Mouse (Mus musculus) heart, adult 11 months (tissue): ENCODE data around the gene Fzd2.

Experiments
- DNase-seq: peaks from one replicate; pipeline ENCODE4 v3.0.0; 2022

Fzd2 gene

DNA sequence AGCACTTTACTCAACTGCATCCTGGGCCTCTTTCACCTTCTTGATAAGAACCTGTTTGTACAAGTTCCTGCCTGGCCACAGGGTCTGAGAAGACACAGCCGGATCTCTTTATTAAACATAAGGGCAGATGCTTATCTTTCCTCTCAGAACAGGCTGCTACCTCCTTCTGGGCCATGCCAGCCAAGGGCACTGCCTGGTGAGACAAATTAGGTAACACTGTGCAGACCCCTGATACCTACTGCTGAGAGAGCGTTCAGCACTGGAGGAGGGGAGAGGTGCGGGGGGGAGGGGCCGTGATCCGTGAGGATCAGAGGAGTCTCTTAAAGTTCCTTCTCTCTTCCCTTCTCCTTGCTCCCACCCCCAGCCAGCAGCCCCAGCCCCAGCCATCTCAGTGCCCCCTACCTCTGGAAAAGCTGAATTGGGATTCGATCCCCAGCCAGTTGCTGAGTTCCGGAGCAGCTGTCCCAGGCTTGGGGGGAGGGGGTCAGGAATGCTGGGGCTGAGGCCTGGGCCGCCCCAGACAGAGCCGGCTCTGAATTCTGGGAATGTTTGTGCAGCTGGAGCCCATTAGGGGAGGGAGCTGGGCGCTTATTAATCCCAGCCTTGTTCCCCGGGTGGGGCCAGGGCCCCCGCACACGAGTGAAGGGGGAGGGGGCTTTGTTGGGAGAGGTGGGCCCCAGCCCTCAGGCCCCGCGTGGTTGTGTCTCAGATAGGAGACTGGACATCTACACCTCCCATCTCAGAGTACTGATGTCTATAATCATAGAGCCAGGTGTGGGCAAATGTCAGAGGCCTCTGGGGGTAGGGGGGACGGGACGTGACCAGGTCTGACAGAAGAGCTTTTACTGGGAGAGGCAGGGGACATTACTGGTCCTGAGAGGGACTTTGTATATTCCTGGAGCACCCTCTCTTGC is 19.9 kb downstream of the Fzd2 start:
- peak; percentile 93 for DNase-seq

DNA sequence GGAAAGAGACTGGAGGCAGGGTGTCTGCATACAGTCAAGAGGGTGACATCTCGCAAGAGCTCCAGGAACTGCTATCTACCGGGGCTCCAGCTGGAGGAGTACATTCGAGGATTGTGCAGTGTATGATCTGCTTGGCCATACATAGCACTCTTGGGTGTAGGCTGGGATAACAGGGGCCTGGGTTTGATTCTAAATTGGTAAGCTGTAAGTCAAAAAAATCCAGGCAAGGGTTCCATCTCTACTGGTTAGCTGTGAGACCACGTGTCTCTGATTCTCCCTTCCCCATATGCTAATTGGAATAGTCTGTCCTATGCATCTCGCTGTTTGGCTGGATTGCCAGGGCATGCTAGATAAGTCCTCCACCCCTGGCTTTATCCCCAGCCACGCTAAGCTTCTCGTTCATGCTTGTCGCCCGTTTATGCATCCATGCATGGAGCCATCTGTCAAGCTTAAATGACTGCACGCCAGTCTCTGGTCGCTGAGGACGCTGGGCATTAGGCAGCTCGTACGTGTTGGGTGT is 20.8 kb downstream of the Fzd2 start:
- DNase-seq: no peak

DNA sequence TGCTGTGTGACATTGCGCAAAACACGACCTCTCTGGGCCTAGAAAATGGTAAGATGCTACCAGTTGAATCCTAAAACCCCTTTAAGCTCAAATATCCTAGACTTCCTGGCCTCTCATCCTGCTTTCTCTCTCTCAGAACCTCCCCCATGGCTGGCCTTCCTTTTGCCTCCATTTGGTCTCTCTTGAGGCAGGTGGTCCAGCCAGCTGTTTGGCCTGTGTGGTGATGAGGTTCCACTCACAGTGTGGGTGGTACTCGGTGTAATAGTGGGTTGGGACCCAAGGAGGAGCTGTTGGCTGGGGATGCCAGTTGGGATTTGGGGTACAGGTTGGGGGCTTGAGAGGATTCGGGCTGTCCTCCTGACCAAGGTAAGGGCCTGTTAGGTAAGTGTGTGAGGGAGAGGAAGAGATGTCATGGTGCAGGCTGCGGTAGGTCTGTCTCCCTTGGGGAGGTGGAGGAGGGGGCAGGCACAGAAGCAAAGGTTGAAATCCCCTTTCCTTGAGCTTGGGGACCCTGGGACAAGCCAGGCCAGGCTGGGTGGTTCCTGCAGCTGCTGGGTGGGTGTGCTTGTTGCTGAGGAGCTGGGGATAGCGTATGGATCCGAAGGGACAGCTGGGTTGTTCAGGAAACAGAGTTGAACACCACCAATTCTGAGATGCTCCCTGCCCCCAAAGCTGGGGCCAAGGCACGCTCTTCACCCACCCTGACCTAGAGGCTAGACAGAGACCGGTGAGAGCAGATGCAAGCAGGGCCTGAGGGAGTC is 23.2 kb downstream of the Fzd2 start:
- DNase-seq: no peak

DNA sequence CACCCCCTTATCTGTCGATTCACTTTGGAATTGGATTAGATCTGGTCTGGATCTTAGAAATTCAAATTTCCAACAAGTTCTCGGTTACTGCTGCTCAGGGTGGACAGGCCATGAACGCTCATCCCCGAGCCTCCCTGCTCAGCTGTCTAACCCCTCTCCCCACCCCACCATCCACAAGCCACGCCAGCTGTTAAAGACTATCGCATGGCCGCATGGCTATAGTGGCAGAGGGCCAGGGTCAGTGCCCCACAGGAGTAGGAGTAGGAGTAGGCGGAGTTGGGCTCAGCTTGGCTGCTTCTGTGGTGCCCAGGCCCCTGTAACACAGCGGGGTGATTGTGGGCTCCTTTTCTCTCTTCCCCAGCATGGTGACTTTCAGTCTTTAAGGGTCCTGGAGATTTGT is 24.3 kb downstream of the Fzd2 start:
- DNase-seq: no peak

DNA sequence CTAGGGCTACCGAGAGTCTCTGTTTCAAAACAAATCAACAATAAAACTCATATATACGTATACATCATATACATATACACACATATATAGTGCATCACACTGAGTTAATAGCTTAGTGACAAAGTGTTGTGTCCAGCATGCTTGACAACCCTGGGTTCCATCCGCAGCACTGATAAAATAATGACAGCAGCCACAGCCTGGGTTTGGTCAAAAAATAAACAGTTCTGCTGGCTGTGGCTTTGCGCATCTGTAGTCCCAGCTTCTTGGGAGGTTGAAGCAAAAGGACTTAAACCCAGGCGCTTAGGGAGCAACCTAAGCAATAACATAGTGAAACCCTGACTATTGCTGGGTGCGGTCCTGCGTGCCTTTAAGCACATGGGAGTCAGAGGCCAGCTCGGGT is 25.2 kb downstream of the Fzd2 start:
- DNase-seq: no peak

DNA sequence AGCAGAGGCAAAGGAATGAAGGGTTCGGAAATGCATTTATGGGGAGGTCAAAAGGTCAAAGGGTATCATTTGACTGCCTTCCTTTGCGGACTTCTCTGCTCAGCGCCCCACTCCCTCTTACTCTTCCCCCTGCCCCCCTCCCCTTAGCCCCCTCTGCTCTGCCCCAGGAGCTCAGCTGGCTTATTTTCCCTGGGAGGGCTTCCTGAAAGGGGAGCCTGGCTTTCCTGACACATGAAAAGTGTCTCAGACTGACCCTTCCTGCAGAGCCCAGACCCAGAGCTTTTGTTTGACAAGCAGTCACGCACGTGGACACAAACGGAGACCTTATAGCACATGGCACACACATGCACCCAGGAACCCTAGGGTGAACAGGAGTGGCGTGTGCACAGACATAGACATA is 26.5 kb downstream of the Fzd2 start:
- no peak for DNase-seq

DNA sequence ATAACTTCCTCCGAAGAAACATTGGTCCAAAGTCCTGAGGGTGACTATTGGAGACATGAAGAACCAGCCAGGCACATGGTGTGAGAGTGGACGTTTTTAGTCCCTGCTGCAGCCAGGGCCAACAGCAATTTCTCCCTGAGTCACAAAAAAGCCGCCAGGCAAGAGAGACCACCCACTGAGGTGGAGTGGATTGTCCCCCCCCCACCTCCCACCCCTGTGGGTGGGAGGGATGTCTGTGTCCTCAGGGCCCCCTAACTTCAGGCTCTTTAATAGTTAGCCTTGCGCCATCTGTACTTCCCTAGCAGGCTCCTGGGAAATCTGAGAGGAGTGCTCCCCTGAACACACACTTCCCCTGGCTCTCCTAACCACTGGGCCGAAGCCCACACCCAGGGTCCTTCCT is 27.0 kb downstream of the Fzd2 start:
- DNase-seq: no peak

DNA sequence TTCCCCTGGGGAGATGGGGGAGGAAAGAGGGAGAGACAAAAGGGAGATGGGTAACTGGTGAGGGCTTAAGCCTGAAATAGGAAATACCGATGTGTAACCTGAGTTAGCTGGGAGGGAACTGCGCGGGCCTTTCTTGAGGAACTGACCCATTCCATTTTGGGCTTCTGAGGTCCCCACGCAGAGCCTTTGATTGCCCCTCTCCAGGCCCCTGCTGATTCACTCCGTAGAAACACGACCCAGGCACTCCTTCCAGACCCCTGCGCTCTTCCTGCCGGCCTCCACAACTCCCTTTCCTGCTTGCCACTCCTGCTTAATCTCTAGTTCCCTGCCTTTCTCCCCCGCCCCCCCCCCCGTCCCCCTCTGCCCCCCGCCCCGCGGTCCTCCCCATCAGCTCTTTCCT is 28.5 kb downstream of the Fzd2 start:
- no peak for DNase-seq

DNA sequence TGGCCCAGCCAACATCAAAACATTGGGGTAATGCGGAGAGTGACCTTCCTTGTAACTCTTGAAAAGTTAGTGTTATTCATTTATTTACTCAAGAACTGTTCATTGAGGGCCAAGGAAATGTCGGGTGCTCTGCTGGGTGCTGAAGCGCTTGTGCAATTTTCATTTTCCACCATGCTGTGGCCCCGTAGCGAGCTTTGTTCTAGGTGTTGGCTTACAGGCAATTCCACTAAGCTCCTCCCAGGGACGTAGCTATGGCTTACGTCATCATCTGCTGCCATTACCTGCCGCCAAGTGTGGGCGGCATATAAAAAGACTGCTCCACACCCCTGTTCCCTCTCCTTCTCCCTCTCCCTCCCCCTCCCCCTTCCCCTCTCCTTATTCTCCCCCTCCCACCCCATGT is 29.2 kb downstream of the Fzd2 start:
- DNase-seq: no peak

DNA sequence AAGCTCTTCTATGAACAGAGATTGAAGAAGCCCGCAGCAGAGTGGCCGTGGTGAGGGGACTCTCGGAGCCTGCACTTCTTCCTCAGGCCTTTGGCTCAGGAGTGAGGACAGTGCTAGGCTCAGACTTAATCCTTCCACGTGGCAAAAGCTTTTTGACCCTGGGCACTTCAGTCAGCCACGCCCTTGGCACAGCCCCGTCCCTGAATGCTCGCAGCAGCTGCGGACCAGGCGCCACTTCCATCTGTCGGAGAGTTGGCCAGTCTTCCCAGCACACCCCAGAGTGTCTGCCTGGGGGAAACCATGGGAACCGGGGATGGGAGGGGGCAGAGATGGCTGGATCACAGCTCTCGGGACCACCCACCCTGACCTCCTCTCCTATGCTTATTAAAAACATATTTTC is 32.7 kb downstream of the Fzd2 start:
- DNase-seq: no peak

DNA sequence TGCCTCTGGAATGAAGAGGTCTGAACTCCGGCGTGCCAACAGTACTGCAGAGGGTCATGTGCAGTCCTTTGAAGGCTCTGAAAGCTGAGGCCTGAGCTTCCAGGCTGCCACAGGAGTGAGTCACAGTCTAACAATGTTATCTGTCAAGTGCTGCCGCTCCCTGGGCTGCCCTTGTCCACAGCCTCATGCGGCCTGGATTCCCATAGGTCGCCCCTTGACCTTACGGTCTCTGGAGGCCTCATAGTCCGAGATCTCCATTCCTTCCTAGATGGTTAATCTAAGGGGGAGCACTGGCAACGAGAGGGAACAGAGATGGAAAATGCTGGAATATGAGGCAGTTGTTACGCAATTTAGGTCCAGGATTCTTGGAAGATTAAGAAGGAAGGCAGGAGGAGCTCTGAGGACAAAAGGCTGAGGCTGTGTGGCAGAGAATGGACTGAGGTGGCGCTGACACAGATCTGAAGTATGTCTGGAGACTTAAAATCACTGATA is 39.7 kb downstream of the Fzd2 start:
- DNase-seq: peak; percentile 96

DNA sequence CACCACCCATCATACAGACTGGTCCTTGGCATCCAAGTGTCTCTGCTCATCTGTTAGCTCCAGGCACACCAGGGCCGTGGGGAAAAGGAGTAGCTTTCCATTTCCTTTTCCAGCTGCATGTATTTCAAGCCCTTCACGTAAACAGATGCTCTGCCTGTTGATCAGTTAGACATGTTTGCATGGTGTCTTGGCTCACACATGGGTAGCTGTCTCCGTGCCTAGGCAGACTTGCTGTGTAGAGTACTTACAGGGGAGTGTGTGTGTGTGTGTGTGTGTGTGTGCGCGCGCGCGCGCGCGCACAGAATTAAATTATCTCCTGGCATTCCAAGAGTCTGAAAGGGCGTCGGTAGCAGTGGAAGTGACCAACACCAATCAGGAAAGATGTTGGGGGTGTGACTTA is 42.0 kb downstream of the Fzd2 start:
- DNase-seq: no peak

DNA sequence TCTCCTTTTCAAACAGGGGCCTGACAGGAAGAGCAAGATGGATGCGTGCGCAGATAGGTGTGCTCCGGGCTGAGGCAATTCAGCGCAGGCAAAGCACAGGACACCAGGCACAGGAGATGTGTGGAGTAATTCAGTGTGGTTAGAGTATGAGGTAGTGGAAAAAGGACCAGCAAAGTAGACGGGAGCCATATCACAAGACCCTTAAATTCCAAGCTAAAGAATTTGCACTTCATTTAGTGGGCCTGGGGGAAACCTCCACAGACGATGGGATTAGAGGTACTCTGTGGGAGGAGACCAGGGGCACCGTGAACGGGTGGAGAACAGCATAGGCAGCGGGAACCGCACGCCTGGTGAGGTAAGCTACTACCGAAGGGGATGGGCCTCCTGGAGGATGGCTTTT is 43.7 kb downstream of the Fzd2 start:
- DNase-seq: peak; percentile 71

DNA sequence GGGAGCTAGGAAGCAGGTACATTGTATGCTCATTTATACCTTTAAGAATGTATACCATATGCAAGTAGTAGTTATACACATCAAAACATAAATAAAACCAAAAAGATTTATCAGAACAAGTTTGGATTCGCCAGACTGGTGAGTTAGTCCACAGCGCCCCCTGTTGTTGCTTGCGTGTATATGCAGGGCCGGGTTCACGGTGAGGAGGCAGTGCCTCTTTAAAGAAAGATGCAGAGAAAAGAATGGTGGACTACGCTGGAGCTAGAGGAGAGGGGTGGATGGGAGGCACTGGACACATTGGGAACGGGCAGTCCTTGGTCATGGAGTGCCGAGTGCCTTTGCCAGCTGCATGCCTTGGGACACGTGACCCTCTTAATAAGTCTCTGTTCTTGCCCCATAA is 47.2 kb downstream of the Fzd2 start:
- peak; percentile 82 for DNase-seq

DNA sequence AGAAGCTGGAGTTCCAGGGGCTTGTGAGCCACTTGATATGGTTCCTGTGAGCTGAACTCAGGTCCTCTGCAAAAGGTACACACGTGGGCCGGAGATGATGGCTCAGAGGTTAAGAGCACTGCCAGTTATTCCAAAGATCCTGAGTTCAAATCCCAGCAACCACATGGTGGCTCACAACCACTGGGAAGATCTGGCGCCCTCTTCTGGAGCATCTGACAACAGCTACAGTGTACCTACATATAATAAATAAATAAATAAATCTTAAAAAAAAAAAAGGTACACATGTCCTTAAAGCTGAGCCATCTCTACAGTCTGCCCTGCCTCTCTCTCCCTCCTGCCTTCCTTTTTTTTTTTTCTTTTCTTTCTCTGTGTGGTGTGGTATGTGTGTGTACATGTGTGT is 48.6 kb downstream of the Fzd2 start:
- DNase-seq: peak; percentile 40

DNA sequence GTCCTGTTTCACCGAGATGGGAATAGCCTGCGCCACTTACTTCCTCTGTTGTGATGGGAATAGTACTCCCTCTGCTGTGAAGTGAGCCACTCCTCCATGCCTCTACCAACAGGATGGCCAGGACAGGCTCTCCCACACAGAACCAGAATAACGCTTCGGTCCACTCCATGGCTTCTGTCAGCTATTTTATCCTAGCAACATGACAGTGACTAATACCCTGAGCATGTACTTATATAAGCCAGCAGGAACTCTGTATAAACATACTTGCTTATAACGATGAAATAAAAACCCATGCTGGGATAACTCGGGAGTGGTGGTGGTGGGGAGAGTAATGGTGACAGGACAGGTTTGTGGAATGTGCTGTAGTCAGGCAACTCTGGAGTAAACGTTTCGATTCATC is 51.7 kb downstream of the Fzd2 start:
- peak; percentile 59 for DNase-seq

DNA sequence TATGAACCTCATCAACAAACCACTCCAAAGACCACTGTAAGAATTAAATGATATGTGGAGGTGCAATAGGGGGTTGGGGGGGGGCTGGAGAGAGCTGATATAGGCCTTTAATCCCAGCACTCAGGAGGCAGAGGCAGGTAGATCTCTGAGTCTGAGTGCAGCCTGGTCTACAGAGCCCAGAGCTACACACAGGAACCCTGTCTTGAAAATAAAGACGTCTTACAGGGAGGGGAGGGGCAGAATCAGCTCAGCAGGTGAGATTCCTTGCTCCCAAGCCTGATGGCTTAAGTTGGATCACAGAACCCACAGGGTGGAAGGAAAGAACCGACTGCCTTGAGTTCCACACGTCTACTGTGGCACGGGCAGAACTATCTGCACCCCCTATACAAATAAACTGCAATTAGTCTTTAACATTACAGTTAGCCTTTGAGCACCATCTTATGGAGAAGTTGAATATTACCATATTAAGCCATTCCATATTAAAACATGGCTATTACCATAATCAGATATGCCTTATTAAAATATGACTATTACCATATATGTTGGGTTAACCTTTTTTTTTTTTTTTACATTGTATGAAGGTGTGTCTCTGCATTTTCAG is 52.2 kb downstream of the Fzd2 start:
- DNase-seq: peak; percentile 57

DNA sequence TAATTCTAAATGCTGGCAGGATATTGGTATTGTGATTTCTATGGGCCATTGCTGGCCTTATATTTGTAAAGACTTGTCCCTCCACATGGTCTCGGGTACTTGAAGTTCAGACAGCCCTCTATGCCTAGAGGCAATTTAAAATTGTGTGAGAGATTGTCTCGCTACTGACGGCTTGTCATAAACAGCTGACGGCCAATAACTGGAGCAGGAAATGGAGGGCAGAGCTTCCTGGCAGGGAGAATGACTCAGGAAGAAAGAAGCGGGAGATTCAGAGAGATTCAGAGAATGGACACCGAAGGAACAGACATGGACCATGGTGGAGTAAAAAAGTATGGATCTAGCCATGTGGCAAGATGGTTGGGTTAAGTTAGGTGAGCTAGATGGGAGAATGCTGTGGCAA is 52.7 kb downstream of the Fzd2 start:
- peak; percentile 25 for DNase-seq
